In genomic region chr13:23764324-23765171, GRCm38 (mm10) we compare ENCODE assay signal across 8 mouse cellular contexts. TPM values are rescaled to one million over a fixed set of nuclear protein-coding genes. Genes with fewer than 3 reads are reported as not detected.
DNase-seq lines count a peak whose midpoint lies in the region; ATAC-seq and TF ChIP-seq lines count a peak whose summit lies in the region.

No protein-coding gene starts in this region.

- H3K4me3 ChIP-seq in lung, postnatal 0 days (ENCODE audit: low read depth, low read length), result no peak overlapping the region
- no peak overlapping the region for H3K4me3 ChIP-seq in lung, adult 2 months (replicated peaks; ENCODE audit: extremely low read depth, low read depth, low read length)
- H3K4me3 ChIP-seq in embryonic facial prominence, embryonic 10.5 days, result peak overlapping the region; percentile 70
- H3K4me3 ChIP-seq in intestine, embryonic 15.5 days (replicated peaks), result peak overlapping the region; percentile 50
- peak overlapping the region; percentile 45 for H3K4me3 ChIP-seq in neural tube, embryonic 14.5 days (ENCODE audit: low read depth, low read length)

- TF ChIP-seq EP300 in lung, postnatal 0 days (IDR thresholded peaks at IDR 0.05), result no peak

- H3K9me3 ChIP-seq in lung, postnatal 0 days (ENCODE audit: low read length), result no peaks in the 10 kb centered on the region
- no peaks in the 10 kb centered on the region for H3K9me3 ChIP-seq in embryonic facial prominence, embryonic 10.5 days
- H3K9me3 ChIP-seq in intestine, embryonic 15.5 days, result no peaks in the 10 kb centered on the region
- H3K9me3 ChIP-seq in neural tube, embryonic 14.5 days (ENCODE audit: control insufficient read depth, low read length), result no peaks in the 10 kb centered on the region

- no peaks in the 10 kb centered on the region for H3K36me3 ChIP-seq in lung, postnatal 0 days (ENCODE audit: insufficient read depth, low read length)
- no peaks in the 10 kb centered on the region for H3K36me3 ChIP-seq in embryonic facial prominence, embryonic 10.5 days (replicated peaks)
- H3K36me3 ChIP-seq in intestine, embryonic 15.5 days, result no peaks in the 10 kb centered on the region
- H3K36me3 ChIP-seq in neural tube, embryonic 14.5 days (ENCODE audit: control insufficient read depth, insufficient read depth, low read length), result no peaks in the 10 kb centered on the region

- intact Hi-C loops in left cerebral cortex, postnatal 14 days (cut with DNase I), result no loop called here

- TF ChIP-seq CTCF in lung, postnatal 0 days (IDR thresholded peaks at IDR 0.05), result no peak
- TF ChIP-seq CTCF in lung, adult 2 months (IDR thresholded peaks at IDR 0.05; ENCODE audit: insufficient read depth, low read length), result no peak

- H3K9ac ChIP-seq in lung, postnatal 0 days (replicated peaks; ENCODE audit: low read depth), result peak overlapping the region; percentile 64; the same call in 1 of the 2 replicates
- H3K9ac ChIP-seq in intestine, embryonic 15.5 days, result peak overlapping the region; percentile 73
- H3K9ac ChIP-seq in neural tube, embryonic 14.5 days (replicated peaks; ENCODE audit: low read depth, low read length), result peak overlapping the region; percentile 51

- peak overlapping the region; percentile 75 for H3K4me2 ChIP-seq in lung, postnatal 0 days (replicated peaks; ENCODE audit: low read depth, low read length)
- H3K4me2 ChIP-seq in intestine, embryonic 15.5 days (replicated peaks), result peak overlapping the region; percentile 86
- peak overlapping the region; percentile 59 for H3K4me2 ChIP-seq in neural tube, embryonic 14.5 days (ENCODE audit: low read depth, low read length)

- no peaks in the 10 kb centered on the region for H3K27me3 ChIP-seq in lung, postnatal 0 days (replicated peaks; ENCODE audit: insufficient read depth, low read length)
- H3K27me3 ChIP-seq in embryonic facial prominence, embryonic 10.5 days (replicated peaks; ENCODE audit: low read depth, poor library complexity, severe bottlenecking), result no peaks in the 10 kb centered on the region
- H3K27me3 ChIP-seq in intestine, embryonic 15.5 days (replicated peaks), result no peaks in the 10 kb centered on the region
- no peaks in the 10 kb centered on the region for H3K27me3 ChIP-seq in neural tube, embryonic 14.5 days (ENCODE audit: control insufficient read depth, insufficient read depth, low read length)

- DNase-seq in lung, postnatal 0 days (ENCODE audit: low spot score), result no peak
- DNase-seq in lung, adult 2 months, result no peak
- DNase-seq in embryonic facial prominence, embryonic 10.5 days (ENCODE audit: low spot score), result peak; percentile 43
- DNase-seq in gastrocnemius, adult 18-20 months (ENCODE audit: low spot score), result no peak
- DNase-seq in kidney, postnatal 25 days, result no peak
- no peak for DNase-seq in left cerebral cortex, postnatal 14 days (ENCODE audit: low spot score in 2 of 2)

- ATAC-seq in lung, postnatal 0 days, result no peak
- ATAC-seq in intestine, embryonic 15.5 days, result no peak
- no peak for ATAC-seq in neural tube, embryonic 14.5 days (ENCODE audit: low read depth)

- no peak for TF ChIP-seq POLR2A in lung, adult 2 months (IDR thresholded peaks at IDR 0.05; ENCODE audit: borderline replicate concordance, extremely low read depth, low read depth, low read length)

- H3K27ac ChIP-seq in lung, postnatal 0 days (ENCODE audit: low read length), result no peak overlapping the region
- H3K27ac ChIP-seq in embryonic facial prominence, embryonic 10.5 days (replicated peaks), result peak overlapping the region; percentile 92
- peak overlapping the region; percentile 97 for H3K27ac ChIP-seq in intestine, embryonic 15.5 days
- no peak overlapping the region for H3K27ac ChIP-seq in neural tube, embryonic 14.5 days (ENCODE audit: low read depth, low read length)

- WGBS in lung, postnatal 0 days, result 38% methylated on average over 10 of the region's 12 CpGs
- 49% methylated on average over 12 of the region's 12 CpGs for WGBS in lung, adult 2 months
- 35% methylated on average over 12 of the region's 12 CpGs for WGBS in embryonic facial prominence, embryonic 10.5 days
- 36% methylated on average over 12 of the region's 12 CpGs for WGBS in intestine, embryonic 15.5 days
- 37% methylated on average over 12 of the region's 12 CpGs for WGBS in neural tube, embryonic 14.5 days

- peaks cover 12% of the 10 kb centered on the region for H3K4me1 ChIP-seq in lung, postnatal 0 days (ENCODE audit: insufficient read depth, low read depth, low read length)
- peaks cover 2% of the 10 kb centered on the region; the same call in 1 of the 2 replicates for H3K4me1 ChIP-seq in lung, adult 2 months (ENCODE audit: control insufficient read depth, insufficient read depth, low read length)
- peaks cover 33% of the 10 kb centered on the region for H3K4me1 ChIP-seq in embryonic facial prominence, embryonic 10.5 days
- H3K4me1 ChIP-seq in intestine, embryonic 15.5 days (replicated peaks), result peaks cover 12% of the 10 kb centered on the region
- H3K4me1 ChIP-seq in neural tube, embryonic 14.5 days (ENCODE audit: control insufficient read depth, insufficient read depth, low read length), result peaks cover 7% of the 10 kb centered on the region

RNA-seq across cellular contexts. Expression of gene Hist1h1a, which starts 1.1 kb away (rescaled TPM):
- 0.33 and 0.64 TPM in 2 replicates for polyA plus RNA-seq in lung, postnatal 0 days (2015; fragmentation: Nextera tagmentation; extraction: Ambion mirVana)
- polyA plus RNA-seq in lung, adult 2 months (2012; rRNA removed), result not detected in 2 replicates
- polyA plus RNA-seq in embryonic facial prominence, embryonic 10.5 days (2016; fragmentation: Nextera tagmentation; extraction: Ambion mirVana), result 2.7 and 4.0 TPM in 2 replicates
- 1.2 and 2.2 TPM in 2 replicates for polyA plus RNA-seq in intestine, embryonic 15.5 days (2015; fragmentation: Nextera tagmentation; extraction: Ambion mirVana)
- not detected in 2 replicates for polyA plus RNA-seq in neural tube, embryonic 14.5 days (2014; fragmentation: Nextera tagmentation; extraction: Ambion mirVana)
- under 1 TPM; 0.66 to 0.76 TPM for total RNA-seq in gastrocnemius, adult 18-20 months (2021)
- 10 to 100 TPM; 20.4 to 29.2 TPM for total RNA-seq in left cerebral cortex, postnatal 14 days (2021)

RNA-seq across cellular contexts. Expression of gene Hist1h3a, which starts 2.4 kb away (rescaled TPM):
- polyA plus RNA-seq in lung, postnatal 0 days (2015; fragmentation: Nextera tagmentation; extraction: Ambion mirVana), result 1.4 and 1.7 TPM in 2 replicates
- polyA plus RNA-seq in lung, adult 2 months (2012; rRNA removed), result 3.1 and 4.3 TPM in 2 replicates
- 4.7 and 5.0 TPM in 2 replicates for polyA plus RNA-seq in embryonic facial prominence, embryonic 10.5 days (2016; fragmentation: Nextera tagmentation; extraction: Ambion mirVana)
- polyA plus RNA-seq in intestine, embryonic 15.5 days (2015; fragmentation: Nextera tagmentation; extraction: Ambion mirVana), result 4.3 and 6.4 TPM in 2 replicates
- 0.75 and 1.2 TPM in 2 replicates for polyA plus RNA-seq in neural tube, embryonic 14.5 days (2014; fragmentation: Nextera tagmentation; extraction: Ambion mirVana)
- total RNA-seq in gastrocnemius, adult 18-20 months (2021), result 1 to 10 TPM; 5.1 to 5.3 TPM
- total RNA-seq in left cerebral cortex, postnatal 14 days (2021), result 10 to 100 TPM; 33.2 to 47.2 TPM

RNA-seq across cellular contexts. Expression of gene Hist1h4a, which starts 3.5 kb away (rescaled TPM):
- 0.26 and 0.38 TPM in 2 replicates for polyA plus RNA-seq in lung, postnatal 0 days (2015; fragmentation: Nextera tagmentation; extraction: Ambion mirVana)
- polyA plus RNA-seq in lung, adult 2 months (2012; rRNA removed), result 2.4 and 2.9 TPM in 2 replicates
- polyA plus RNA-seq in embryonic facial prominence, embryonic 10.5 days (2016; fragmentation: Nextera tagmentation; extraction: Ambion mirVana), result 0.54 and 0.65 TPM in 2 replicates
- polyA plus RNA-seq in intestine, embryonic 15.5 days (2015; fragmentation: Nextera tagmentation; extraction: Ambion mirVana), result 0.48 and 1.3 TPM in 2 replicates
- polyA plus RNA-seq in neural tube, embryonic 14.5 days (2014; fragmentation: Nextera tagmentation; extraction: Ambion mirVana), result not detected in 2 replicates
- 1 to 10 TPM in 1 of 2 experiments, under 1 TPM in 1; 0.89 to 2.8 TPM for total RNA-seq in gastrocnemius, adult 18-20 months (2021)
- 10 to 100 TPM; 68.8 to 69.0 TPM for total RNA-seq in left cerebral cortex, postnatal 14 days (2021)

RNA-seq across cellular contexts. Expression of gene Trim38, which starts 5.2 kb away (rescaled TPM):
- polyA plus RNA-seq in lung, postnatal 0 days (2015; fragmentation: Nextera tagmentation; extraction: Ambion mirVana), result not detected in 2 replicates
- 0.07 TPM in 1 of 2 replicates, not detected in the other for polyA plus RNA-seq in lung, adult 2 months (2012; rRNA removed)
- polyA plus RNA-seq in embryonic facial prominence, embryonic 10.5 days (2016; fragmentation: Nextera tagmentation; extraction: Ambion mirVana), result 0.26 TPM in 1 of 2 replicates, not detected in the other
- not detected in 2 replicates for polyA plus RNA-seq in intestine, embryonic 15.5 days (2015; fragmentation: Nextera tagmentation; extraction: Ambion mirVana)
- not detected in 2 replicates for polyA plus RNA-seq in neural tube, embryonic 14.5 days (2014; fragmentation: Nextera tagmentation; extraction: Ambion mirVana)
- total RNA-seq in gastrocnemius, adult 18-20 months (2021), result not detected
- not detected for total RNA-seq in left cerebral cortex, postnatal 14 days (2021)

RNA-seq across cellular contexts. Expression of gene Hist1h4b, which starts 7.7 kb away (rescaled TPM):
- polyA plus RNA-seq in lung, postnatal 0 days (2015; fragmentation: Nextera tagmentation; extraction: Ambion mirVana), result 0.57 and 0.73 TPM in 2 replicates
- polyA plus RNA-seq in lung, adult 2 months (2012; rRNA removed), result 2.5 and 2.8 TPM in 2 replicates
- polyA plus RNA-seq in embryonic facial prominence, embryonic 10.5 days (2016; fragmentation: Nextera tagmentation; extraction: Ambion mirVana), result 2.8 and 7.1 TPM in 2 replicates
- 3.8 and 5.5 TPM in 2 replicates for polyA plus RNA-seq in intestine, embryonic 15.5 days (2015; fragmentation: Nextera tagmentation; extraction: Ambion mirVana)
- polyA plus RNA-seq in neural tube, embryonic 14.5 days (2014; fragmentation: Nextera tagmentation; extraction: Ambion mirVana), result 1.8 TPM in 1 of 2 replicates, not detected in the other
- 1 to 10 TPM; 1.6 to 1.9 TPM for total RNA-seq in gastrocnemius, adult 18-20 months (2021)
- total RNA-seq in left cerebral cortex, postnatal 14 days (2021), result 10 to 100 TPM; 73.2 to 80.8 TPM

Comparison
In these comparisons a context has a peak if more than half of its experiments do, and no peak if none do; other contexts are left out.
1. H3K27ac ChIP-seq: peak in embryonic facial prominence, embryonic 10.5 days (single experiment) and intestine, embryonic 15.5 days (single experiment); none in lung, postnatal 0 days (single experiment) and neural tube, embryonic 14.5 days (single experiment).
2. H3K4me3 ChIP-seq: peak in embryonic facial prominence, embryonic 10.5 days (single experiment), intestine, embryonic 15.5 days (single experiment) and neural tube, embryonic 14.5 days (single experiment); none in lung, postnatal 0 days (single experiment) and lung, adult 2 months (single experiment).
3. Peak in every context shown above with its lines, with median percentiles within 50 percentile points of each other: H3K4me2 ChIP-seq and H3K9ac ChIP-seq.